Mouse (Mus musculus) limb, embryonic 14.5 days (tissue): ENCODE measurements at regions not wholly inside any gene's neighbourhood (a gene's known extent, or its start where the extent isn't known, plus 50 kb on each side); places are given as distances from the start of the nearest gene placed in this dataset.

Source experiments
- ATAC-seq: fragments of 200-750 bp; cut with Nextera tagmentation; 2 replicates; pipeline ENCODE4 v1.8.0; 2017; ENCODE audit warnings: low read depth, moderate number of reproducible peaks, moderate TSS enrichment; ENCODE audit not compliant: low FRiP score
- DNase-seq: peaks from one replicate; pipeline ENCODE4 v3.0.0-alpha.2; 2015; ENCODE audit warnings: low spot score
- H3K27ac ChIP-seq: fragments of 300-500 bp; sonication (generic); replicated peaks from 2 replicates; pipeline ENCODE4 v1.5.1; 2014; ENCODE audit warnings: low read depth, mild to moderate bottlenecking, low read length, moderate library complexity, mixed read lengths
- H3K27me3 ChIP-seq: fragments of 300-500 bp; sonication (generic); 2 replicates; pipeline ENCODE4 v1.6.1; 2014; ENCODE audit warnings: low read length, mixed read lengths; ENCODE audit not compliant: control insufficient read depth, insufficient read depth
- H3K36me3 ChIP-seq: fragments of 300-500 bp; sonication (generic); 2 replicates; pipeline ENCODE4 v1.6.1; 2014; ENCODE audit warnings: mild to moderate bottlenecking, low read length, moderate library complexity, mixed read lengths; ENCODE audit not compliant: control insufficient read depth, insufficient read depth
- H3K4me1 ChIP-seq: fragments of 300-500 bp; sonication (generic); 2 replicates; pipeline ENCODE4 v1.6.1; 2014; ENCODE audit warnings: antibody characterized with exemption, low read length, mixed read lengths; ENCODE audit not compliant: control insufficient read depth, insufficient read depth
- H3K4me2 ChIP-seq: fragments of 300-500 bp; sonication (generic); replicated peaks from 2 replicates; pipeline ENCODE4 v1.6.1; 2014; ENCODE audit warnings: low read depth, mild to moderate bottlenecking, low read length, moderate library complexity; ENCODE audit not compliant: severe bottlenecking
- H3K4me3 ChIP-seq: fragments of 300-500 bp; sonication (generic); replicated peaks from 2 replicates; pipeline ENCODE4 v1.5.1; 2014; ENCODE audit warnings: low read length
- H3K9ac ChIP-seq: fragments of 300-500 bp; sonication (generic); 2 replicates; pipeline ENCODE4 v1.6.1; 2014; ENCODE audit warnings: mild to moderate bottlenecking, low read depth, low read length, moderate library complexity; ENCODE audit not compliant: severe bottlenecking
- H3K9me3 ChIP-seq: fragments of 300-500 bp; sonication (generic); 2 replicates; pipeline ENCODE4 v1.6.1; 2016; ENCODE audit warnings: low read length; ENCODE audit not compliant: control insufficient read depth
- POLR2A ChIP-seq: fragments of 200-500 bp; IDR thresholded peaks from 2 replicates; pipeline ENCODE4 v1.8.0; 2012; ENCODE audit warnings: inconsistent platforms, mild to moderate bottlenecking, moderate library complexity, borderline replicate concordance; ENCODE audit not compliant: insufficient read depth, insufficient read length; ENCODE audit errors: extremely low read depth
- WGBS: fragments of 180-500 bp; shearing (Covaris S2); extraction: QIAGEN DNeasy Blood & Tissue Kit; methylation state at CpG from one replicate; pipeline ENCODE4 v1.1.7; 2014; 5-methylcytosine and 5-hydroxymethylcytosine counted together

- no peak for ATAC-seq
- no peak for TF ChIP-seq POLR2A
Measured at GRCm38 (mm10) chr6:143690131-143690530, 523.1 kb downstream of the Etnk1 start.

GRCm38 (mm10) chr6:143690866-143691265 lies 523.8 kb downstream of the Etnk1 start:
- H3K4me1 ChIP-seq = no peaks in the 10 kb centered on the region
- no peak overlapping the region for H3K4me2 ChIP-seq
- no peak overlapping the region for H3K4me3 ChIP-seq
- 50% methylated on average over 6 of the region's 6 CpGs for WGBS
- peaks cover 5% of the 10 kb centered on the region; the same call in 1 of the 2 replicates for H3K9me3 ChIP-seq
- peak; percentile 40 for DNase-seq
- ATAC-seq = no peak
- no peak for TF ChIP-seq POLR2A
- H3K9ac ChIP-seq = no peak overlapping the region
- H3K27me3 ChIP-seq = no peaks in the 10 kb centered on the region
- H3K36me3 ChIP-seq = no peaks in the 10 kb centered on the region
- H3K27ac ChIP-seq = no peak overlapping the region; the same call in 1 of the 2 replicates

More at GRCm38 (mm10) chr6:143690131-143690530, 523.1 kb downstream of the Etnk1 start:
- no peak for DNase-seq
- H3K4me3 ChIP-seq = no peak overlapping the region
- H3K4me1 ChIP-seq = no peaks in the 10 kb centered on the region
- no peak overlapping the region for H3K4me2 ChIP-seq
- H3K27me3 ChIP-seq = no peaks in the 10 kb centered on the region
- 83% methylated on average over 9 of the region's 9 CpGs for WGBS
- H3K27ac ChIP-seq = no peak overlapping the region
- no peak overlapping the region for H3K9ac ChIP-seq
- no peaks in the 10 kb centered on the region for H3K36me3 ChIP-seq
- peaks cover 5% of the 10 kb centered on the region; the same call in 1 of the 2 replicates for H3K9me3 ChIP-seq

- no peak overlapping the region for H3K9ac ChIP-seq
- DNase-seq (no peak), ATAC-seq (no peak)
- WGBS = 64% methylated on average over 6 of the region's 6 CpGs
- no peaks in the 10 kb centered on the region for H3K36me3 ChIP-seq
- H3K27me3 ChIP-seq = no peaks in the 10 kb centered on the region
- H3K27ac ChIP-seq = no peak overlapping the region
- 0 out of 2 replicates have a peak, but pooled peaks cover under 1% of the 10 kb centered on the region for H3K4me1 ChIP-seq
- no peak for TF ChIP-seq POLR2A
- no peak overlapping the region for H3K4me2 ChIP-seq
- H3K4me3 ChIP-seq = no peak overlapping the region
- no peaks in the 10 kb centered on the region for H3K9me3 ChIP-seq
Measured at GRCm38 (mm10) chr6:143697997-143698396, 531.0 kb downstream of the Etnk1 start.

DNA sequence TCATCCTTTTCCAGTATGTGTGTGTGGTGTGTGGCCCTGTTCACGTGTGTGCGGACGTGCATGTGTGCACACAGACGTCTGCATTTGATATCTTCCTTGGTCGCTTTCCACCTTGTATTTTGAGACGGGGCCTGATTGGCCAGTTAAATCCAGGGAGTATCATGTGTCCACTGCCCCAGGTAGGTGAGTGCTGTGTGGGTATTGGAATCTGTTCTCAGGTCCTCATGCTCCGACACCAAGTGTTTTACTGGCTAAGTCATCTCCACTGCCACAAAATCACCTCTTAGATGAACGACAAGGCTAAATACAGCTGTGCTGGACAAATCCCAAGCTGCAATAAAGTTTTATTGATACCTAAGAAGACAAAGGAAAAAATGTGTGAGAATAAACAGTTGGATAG lies 537.0 kb downstream of the Etnk1 start:
- H3K9me3 ChIP-seq = no peaks in the 10 kb centered on the region
- peak; percentile 75 for ATAC-seq
- no peak for DNase-seq
- H3K4me3 ChIP-seq = no peak overlapping the region
- 38% methylated on average over 8 of the region's 8 CpGs for WGBS
- peaks cover 10% of the 10 kb centered on the region; the same call in 1 of the 2 replicates for H3K4me1 ChIP-seq
- H3K36me3 ChIP-seq = no peaks in the 10 kb centered on the region
- peak overlapping the region; percentile 61 for H3K27ac ChIP-seq
- no peaks in the 10 kb centered on the region for H3K27me3 ChIP-seq
- no peak for TF ChIP-seq POLR2A
- H3K9ac ChIP-seq = no peak overlapping the region
- no peak overlapping the region for H3K4me2 ChIP-seq

DNA sequence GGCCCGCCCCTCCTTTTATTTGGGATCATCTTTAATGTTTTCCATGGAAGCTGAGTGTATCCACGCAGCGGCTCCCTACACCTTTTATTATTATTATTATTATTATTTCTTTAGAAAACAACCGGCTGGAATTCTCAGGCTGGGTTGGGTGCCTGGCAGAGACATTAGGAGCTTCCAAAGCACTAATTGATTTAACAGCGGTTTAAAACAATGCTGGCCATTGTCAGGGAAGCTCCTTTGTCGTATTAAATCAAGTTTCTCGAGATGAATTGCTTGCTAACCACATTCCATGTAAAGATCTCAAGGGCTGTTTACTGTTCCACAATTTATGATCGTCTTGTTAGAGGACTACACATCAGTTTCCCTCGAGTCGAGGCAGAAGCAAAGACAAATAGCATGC lies 539.4 kb downstream of the Etnk1 start:
- no peaks in the 10 kb centered on the region for H3K36me3 ChIP-seq
- no peak for TF ChIP-seq POLR2A
- no peak overlapping the region for H3K9ac ChIP-seq
- no peaks in the 10 kb centered on the region for H3K9me3 ChIP-seq
- DNase-seq (no peak), ATAC-seq (no peak)
- H3K27me3 ChIP-seq = no peaks in the 10 kb centered on the region
- no peak overlapping the region for H3K4me3 ChIP-seq
- H3K4me2 ChIP-seq = no peak overlapping the region
- H3K27ac ChIP-seq = no peak overlapping the region
- peaks cover 10% of the 10 kb centered on the region; the same call in 1 of the 2 replicates for H3K4me1 ChIP-seq
- WGBS = 54% methylated on average over 10 of the region's 10 CpGs

DNA sequence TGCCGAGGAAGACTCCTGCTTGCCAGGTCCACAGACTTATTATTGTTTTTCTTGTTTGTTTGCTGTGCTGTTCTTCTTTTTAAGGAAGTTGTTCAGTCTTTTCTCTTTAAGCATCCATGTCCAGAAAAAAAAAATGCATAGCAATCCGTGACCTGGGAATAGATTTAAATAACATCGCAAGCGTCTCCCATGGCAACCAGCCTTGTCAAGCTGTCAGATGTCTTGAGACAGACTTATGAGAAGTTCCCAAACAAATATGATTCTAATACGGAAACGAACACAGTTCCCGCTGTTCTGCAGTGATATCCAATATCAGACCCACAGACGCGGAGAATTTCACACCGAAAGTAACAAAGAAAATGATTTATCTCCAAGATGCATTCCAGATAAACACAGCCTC lies 547.4 kb downstream of the Etnk1 start:
- 69% methylated on average over 10 of the region's 10 CpGs for WGBS
- ATAC-seq (no peak), DNase-seq (no peak)
- Histone ChIP-seq H3K9me3 (no peaks in the 10 kb centered on the region), H3K36me3 (no peaks in the 10 kb centered on the region), H3K4me2 (no peak overlapping the region), H3K4me3 (no peak overlapping the region), H3K27ac (no peak overlapping the region), H3K4me1 (peaks cover 7% of the 10 kb centered on the region; the same call in 1 of the 2 replicates), H3K27me3 (no peaks in the 10 kb centered on the region), H3K9ac (no peak overlapping the region)
- no peak for TF ChIP-seq POLR2A
